Mouse (Mus musculus): ENCODE measurements around the gene Bmp2k.

DNA sequence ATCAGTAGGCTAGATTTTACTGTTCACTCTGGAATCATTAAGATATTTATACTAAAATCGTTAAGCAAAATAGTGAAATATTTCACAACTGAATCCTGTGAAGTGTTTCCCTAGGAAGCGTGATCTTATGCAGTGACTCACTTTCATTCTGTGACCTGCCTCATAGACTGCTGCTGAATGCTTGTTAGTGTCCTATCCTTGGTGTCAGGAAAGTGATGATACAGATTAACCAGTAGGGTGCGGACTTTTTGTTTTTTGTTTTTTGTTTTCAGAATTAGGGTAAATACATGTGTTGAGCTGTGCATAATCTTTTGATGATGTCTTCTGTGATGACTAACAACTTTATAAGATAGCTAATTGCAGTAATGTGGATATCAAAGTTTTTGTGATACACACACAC lies 9.4 kb downstream of the Bmp2k start:
- TF ChIP-seq CTCF (IDR thresholded peaks at IDR 0.05; ENCODE audit: low read depth) (0 out of 2 replicates have a peak, but pooled peaks have one; percentile 14), EP300 (IDR thresholded peaks at IDR 0.05; ENCODE audit: low read depth) (no peak)
